Mouse (Mus musculus) kidney, adult 2 months (tissue): Measurements from ENCODE around the gene Rdh19.

Experiments
- CTCF ChIP-seq: fragments of 200-500 bp; conservative IDR thresholded peaks from 2 replicates; pipeline ENCODE4 v1.5.1; 2011; ENCODE audit warnings: low read depth, mild to moderate bottlenecking, control low read depth, low read length, moderate library complexity, mixed read lengths; ENCODE audit not compliant: insufficient read depth, insufficient read length
- POLR2A ChIP-seq: fragments of 200-500 bp; IDR thresholded peaks from one replicate; pipeline ENCODE4 v1.6.1; 2011; ENCODE audit warnings: low read depth, low read length, control low read depth

GRCm38 (mm10) chr10:127878262-127879057, 28.7 kb downstream of the Rdh19 start:
- TF ChIP-seq POLR2A (no peak), CTCF (no peak)
